Mouse (Mus musculus): ENCODE results near the gene Onecut3. TPM values are rescaled to one million over a fixed set of nuclear protein-coding genes. Genes with fewer than 3 reads are reported as not detected.
A peak's percentile ranks its signal among the peaks of the same experiment; 100 is the strongest.

The Onecut3 gene
- polyA plus RNA-seq, 1 experiment from 2014 or later, result 0.10 TPM

- no peak overlapping the region for H3K4me2 ChIP-seq (replicated peaks)
- H3K4me3 ChIP-seq, result no peak overlapping the region
- peaks cover 31% of the 10 kb centered on the region for H3K4me1 ChIP-seq
- H3K36me3 ChIP-seq, result no peaks in the 10 kb centered on the region
- 34% methylated on average over 5 of the region's 5 CpGs for WGBS
- H3K27me3 ChIP-seq, result no peaks in the 10 kb centered on the region
- no peak for ATAC-seq (ENCODE audit: insufficient number of reproducible peaks, insufficient read depth, low FRiP score, low TSS enrichment)
- no peak overlapping the region for H3K9ac ChIP-seq
- no peaks in the 10 kb centered on the region for H3K9me3 ChIP-seq
- H3K27ac ChIP-seq, result no peak overlapping the region
Measured at GRCm38 (mm10) chr10:80557346-80557965, 62.8 kb downstream of the Onecut3 start.

GRCm38 (mm10) chr10:80559431-80559830 lies 64.8 kb downstream of the Onecut3 start:
- H3K27me3 ChIP-seq, result no peaks in the 10 kb centered on the region

GRCm38 (mm10) chr10:80560621-80561020 lies 66.0 kb downstream of the Onecut3 start:
- peaks cover 35% of the 10 kb centered on the region for H3K4me1 ChIP-seq
- H3K4me2 ChIP-seq (replicated peaks), result peak overlapping the region; percentile 90
- H3K27me3 ChIP-seq, result no peaks in the 10 kb centered on the region
- peak overlapping the region; percentile 86 for H3K9ac ChIP-seq
- no peaks in the 10 kb centered on the region for H3K9me3 ChIP-seq
- no peaks in the 10 kb centered on the region for H3K36me3 ChIP-seq
- H3K4me3 ChIP-seq, result peak overlapping the region; percentile 76
- WGBS, result under 1% methylated on average over 13 of the region's 13 CpGs
- ATAC-seq (ENCODE audit: insufficient number of reproducible peaks, insufficient read depth, low FRiP score, low TSS enrichment), result no peak
- H3K27ac ChIP-seq, result no peak overlapping the region

More at GRCm38 (mm10) chr10:80559431-80559830, 64.8 kb downstream of the Onecut3 start:
- Histone ChIP-seq H3K36me3 (no peaks in the 10 kb centered on the region), H3K4me3 (no peak overlapping the region), H3K4me1 (peaks cover 35% of the 10 kb centered on the region), H3K27ac (no peak overlapping the region), H3K4me2 (replicated peaks) (no peak overlapping the region), H3K9me3 (no peaks in the 10 kb centered on the region), H3K9ac (no peak overlapping the region)
- 90% methylated on average over 7 of the region's 7 CpGs for WGBS
- ATAC-seq (ENCODE audit: insufficient number of reproducible peaks, insufficient read depth, low FRiP score, low TSS enrichment), result no peak

- H3K4me2 ChIP-seq (replicated peaks), result peak within 1 kb of the TSS; percentile 90
- H3K36me3 ChIP-seq, result no peaks in the 10 kb centered on the region
- no peaks in the 10 kb centered on the region for H3K27me3 ChIP-seq
- peak within 1 kb of the TSS; percentile 86 for H3K9ac ChIP-seq
- WGBS, result under 1% methylated on average over 72 of the region's 72 CpGs
- peak within 1 kb of the TSS; percentile 76 for H3K4me3 ChIP-seq
- ATAC-seq (ENCODE audit: insufficient number of reproducible peaks, insufficient read depth, low FRiP score, low TSS enrichment), result peak; percentile 79
- H3K27ac ChIP-seq, result peak within 1 kb of the TSS; percentile 88
- no peaks in the 10 kb centered on the region for H3K9me3 ChIP-seq
- peaks cover 35% of the 10 kb centered on the region for H3K4me1 ChIP-seq
Measured at GRCm38 (mm10) chr10:80561116-80561944, 66.7 kb downstream of the Onecut3 start, which contains the start of gene Rexo1. TSS of gene Rexo1 (minus strand) at chr10:80561560.

- Histone ChIP-seq H3K9ac (no peak overlapping the region), H3K4me2 (replicated peaks) (0 out of 2 replicates have a peak overlapping the region, but pooled peaks have one; percentile 3), H3K4me3 (no peak overlapping the region), H3K9me3 (no peaks in the 10 kb centered on the region), H3K36me3 (peaks cover 6% of the 10 kb centered on the region), H3K27ac (no peak overlapping the region), H3K4me1 (peaks cover 33% of the 10 kb centered on the region), H3K27me3 (no peaks in the 10 kb centered on the region)
- 25% methylated on average over 17 of the region's 17 CpGs for WGBS
- ATAC-seq (ENCODE audit: insufficient number of reproducible peaks, insufficient read depth, low FRiP score, low TSS enrichment), result no peak
Measured at GRCm38 (mm10) chr10:80566375-80567092, 71.9 kb downstream of the Onecut3 start.

Other genes starting within 250 kb of the Onecut3 start
- 260 and 269 TPM in 2 replicates for gene Ndufs7, start 245.7 kb upstream of the Onecut3 start, polyA plus RNA-seq (2016; fragmentation: Nextera tagmentation; extraction: Ambion mirVana)
- gene Gamt, start 233.8 kb upstream of the Onecut3 start, polyA plus RNA-seq (2016; fragmentation: Nextera tagmentation; extraction: Ambion mirVana), result 33.8 and 38.6 TPM in 2 replicates
- 70.7 and 71.8 TPM in 2 replicates for gene Dazap1, start 233.3 kb upstream of the Onecut3 start, polyA plus RNA-seq (2016; fragmentation: Nextera tagmentation; extraction: Ambion mirVana)
- 851 and 902 TPM in 2 replicates for gene Rps15, start 202.4 kb upstream of the Onecut3 start, polyA plus RNA-seq (2016; fragmentation: Nextera tagmentation; extraction: Ambion mirVana)
- gene Apc2, start 198.9 kb upstream of the Onecut3 start, polyA plus RNA-seq (2016; fragmentation: Nextera tagmentation; extraction: Ambion mirVana), result 18.3 and 21.7 TPM in 2 replicates
- 50.0 and 50.3 TPM in 2 replicates for gene 2310011J03Rik, start 174.3 kb upstream of the Onecut3 start, polyA plus RNA-seq (2016; fragmentation: Nextera tagmentation; extraction: Ambion mirVana)
- 4.5 and 5.1 TPM in 2 replicates for gene Pcsk4, start 165.3 kb upstream of the Onecut3 start, polyA plus RNA-seq (2016; fragmentation: Nextera tagmentation; extraction: Ambion mirVana)
- gene Reep6, start 164.9 kb upstream of the Onecut3 start, polyA plus RNA-seq (2016; fragmentation: Nextera tagmentation; extraction: Ambion mirVana), result 4.2 and 5.7 TPM in 2 replicates
- gene Adamtsl5, start 146.4 kb upstream of the Onecut3 start, polyA plus RNA-seq (2016; fragmentation: Nextera tagmentation; extraction: Ambion mirVana), result 1.0 and 2.2 TPM in 2 replicates
- 0.87 and 1.2 TPM in 2 replicates for gene Plk5, start 138.4 kb upstream of the Onecut3 start, polyA plus RNA-seq (2016; fragmentation: Nextera tagmentation; extraction: Ambion mirVana)
- gene Mex3d, start 107.2 kb upstream of the Onecut3 start, polyA plus RNA-seq (2016; fragmentation: Nextera tagmentation; extraction: Ambion mirVana), result 13.1 and 14.9 TPM in 2 replicates
- 332 and 349 TPM in 2 replicates for gene Mbd3, start 95.3 kb upstream of the Onecut3 start, polyA plus RNA-seq (2016; fragmentation: Nextera tagmentation; extraction: Ambion mirVana)
- gene Uqcr11, start 88.0 kb upstream of the Onecut3 start, polyA plus RNA-seq (2016; fragmentation: Nextera tagmentation; extraction: Ambion mirVana), result 403 and 464 TPM in 2 replicates
- gene Tcf3, start 61.2 kb upstream of the Onecut3 start, polyA plus RNA-seq (2016; fragmentation: Nextera tagmentation; extraction: Ambion mirVana), result 251 and 258 TPM in 2 replicates
- 0.19 and 0.23 TPM in 2 replicates for gene Atp8b3, start 44.3 kb downstream of the Onecut3 start, polyA plus RNA-seq (2016; fragmentation: Nextera tagmentation; extraction: Ambion mirVana)
- gene Rexo1, start 66.7 kb downstream of the Onecut3 start, polyA plus RNA-seq (2016; fragmentation: Nextera tagmentation; extraction: Ambion mirVana), result 32.9 and 33.1 TPM in 2 replicates
- 12.4 and 12.5 TPM in 2 replicates for gene Klf16, start 82.5 kb downstream of the Onecut3 start, polyA plus RNA-seq (2016; fragmentation: Nextera tagmentation; extraction: Ambion mirVana)
- 123 and 125 TPM in 2 replicates for gene Abhd17a, start 95.5 kb downstream of the Onecut3 start, polyA plus RNA-seq (2016; fragmentation: Nextera tagmentation; extraction: Ambion mirVana)
- 77.4 and 80.6 TPM in 2 replicates for gene Scamp4, start 108.0 kb downstream of the Onecut3 start, polyA plus RNA-seq (2016; fragmentation: Nextera tagmentation; extraction: Ambion mirVana)
- gene Adat3, start 108.0 kb downstream of the Onecut3 start, polyA plus RNA-seq (2016; fragmentation: Nextera tagmentation; extraction: Ambion mirVana), result 7.0 and 7.8 TPM in 2 replicates
- 4.7 and 5.9 TPM in 2 replicates for gene Gm49322, start 111.2 kb downstream of the Onecut3 start, polyA plus RNA-seq (2016; fragmentation: Nextera tagmentation; extraction: Ambion mirVana)
- gene Csnk1g2, start 128.0 kb downstream of the Onecut3 start, polyA plus RNA-seq (2016; fragmentation: Nextera tagmentation; extraction: Ambion mirVana), result 250 and 263 TPM in 2 replicates
- 109 and 110 TPM in 2 replicates for gene Btbd2, start 162.2 kb downstream of the Onecut3 start, polyA plus RNA-seq (2016; fragmentation: Nextera tagmentation; extraction: Ambion mirVana)
- gene Mknk2, start 183.3 kb downstream of the Onecut3 start, polyA plus RNA-seq (2016; fragmentation: Nextera tagmentation; extraction: Ambion mirVana), result 117 and 122 TPM in 2 replicates
- 57.4 and 60.9 TPM in 2 replicates for gene Mob3a, start 207.1 kb downstream of the Onecut3 start, polyA plus RNA-seq (2016; fragmentation: Nextera tagmentation; extraction: Ambion mirVana)
- 20.5 and 23.6 TPM in 2 replicates for gene Izumo4, start 207.3 kb downstream of the Onecut3 start, polyA plus RNA-seq (2016; fragmentation: Nextera tagmentation; extraction: Ambion mirVana)
- 84.7 and 85.8 TPM in 2 replicates for gene Ap3d1, start 247.4 kb downstream of the Onecut3 start, polyA plus RNA-seq (2016; fragmentation: Nextera tagmentation; extraction: Ambion mirVana)